Mouse (Mus musculus): ENCODE measurements around the gene 4833423E24Rik. TPM values are rescaled to one million over a fixed set of nuclear protein-coding genes. Genes with fewer than 3 reads are reported as not detected.

The 4833423E24Rik gene
- not detected in 2 replicates for polyA plus RNA-seq (2015; fragmentation: Nextera tagmentation; extraction: Ambion mirVana)

DNA sequence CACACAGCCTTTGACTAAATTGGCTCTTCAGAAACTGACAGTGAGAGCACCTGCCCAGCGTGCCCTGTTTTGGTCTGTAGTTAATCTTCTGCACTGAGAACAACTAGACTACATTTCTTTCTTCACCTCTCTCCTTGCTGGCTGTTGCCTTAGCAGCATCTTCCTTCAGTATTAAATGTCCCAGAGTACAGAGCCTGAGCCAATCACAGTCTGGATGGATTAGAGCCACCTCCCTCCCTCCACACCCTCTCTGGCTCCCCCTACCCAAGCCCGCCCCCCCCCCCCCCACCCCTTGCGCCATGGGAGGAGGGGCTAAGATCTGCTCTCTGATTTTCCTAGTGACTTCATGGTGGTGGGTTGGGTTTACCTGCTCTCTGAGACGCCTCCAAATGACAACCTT, at the start of gene 4833423E24Rik:
Gene 4833423E24Rik, minus strand, starts transcription at position 146 of the 400 bp plus-strand sequence.
- no peaks in the 10 kb centered on the region for H3K4me1 ChIP-seq (replicated peaks)
- no peaks in the 10 kb centered on the region for H3K9me3 ChIP-seq
- H3K9ac ChIP-seq: no peak within 1 kb of the TSS
- no peak within 1 kb of the TSS for H3K4me2 ChIP-seq
- no peak within 1 kb of the TSS for H3K27ac ChIP-seq
- H3K27me3 ChIP-seq: no peaks in the 10 kb centered on the region
- 34% methylated on average over 4 of the region's 4 CpGs for WGBS
- no peaks in the 10 kb centered on the region for H3K36me3 ChIP-seq
- no peak within 1 kb of the TSS for H3K4me3 ChIP-seq
- ATAC-seq (ENCODE audit: low FRiP score): no peak

DNA sequence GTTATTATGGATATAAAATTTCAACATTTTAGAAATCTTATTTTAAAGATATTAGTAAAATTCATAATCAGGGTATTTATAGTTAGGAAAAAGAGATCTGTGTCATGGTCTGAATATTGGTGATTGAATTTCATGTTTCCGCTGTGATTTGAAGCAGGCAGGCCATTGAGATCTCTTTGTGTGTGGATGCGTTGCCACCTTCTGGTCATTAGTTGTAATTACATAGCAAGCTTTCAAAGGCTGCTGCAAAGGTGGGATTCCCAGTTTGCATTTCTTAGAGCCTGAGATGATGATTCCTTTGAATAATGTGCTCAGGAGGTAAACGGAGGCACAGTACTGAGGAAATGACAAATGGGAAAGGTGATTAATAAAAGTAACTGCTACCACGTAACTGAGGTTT, 42.4 kb upstream of the 4833423E24Rik start:
- Histone ChIP-seq H3K27ac (no peak overlapping the region), H3K4me2 (no peak overlapping the region), H3K9ac (no peak overlapping the region), H3K4me3 (no peak overlapping the region), H3K36me3 (no peaks in the 10 kb centered on the region), H3K27me3 (no peaks in the 10 kb centered on the region), H3K9me3 (no peaks in the 10 kb centered on the region), H3K4me1 (replicated peaks) (no peaks in the 10 kb centered on the region)
- WGBS: 23% methylated on average over 4 of the region's 4 CpGs
- peak; percentile 66; the same call in 1 of the 2 replicates for ATAC-seq (ENCODE audit: low FRiP score)

GRCm38 (mm10) chr2:85560226-85560625, 41.4 kb upstream of the 4833423E24Rik start:
- no peaks in the 10 kb centered on the region for H3K27me3 ChIP-seq
- no peak overlapping the region for H3K4me3 ChIP-seq
- H3K27ac ChIP-seq: no peak overlapping the region
- no peaks in the 10 kb centered on the region for H3K9me3 ChIP-seq
- H3K36me3 ChIP-seq: no peaks in the 10 kb centered on the region
- no peak for ATAC-seq (ENCODE audit: low FRiP score)
- no peaks in the 10 kb centered on the region for H3K4me1 ChIP-seq (replicated peaks)
- no peak overlapping the region for H3K9ac ChIP-seq
- no peak overlapping the region for H3K4me2 ChIP-seq
- 82% methylated on average over 4 of the region's 4 CpGs for WGBS

GRCm38 (mm10) chr2:85554806-85555205, 36.0 kb upstream of the 4833423E24Rik start:
- ATAC-seq (ENCODE audit: low FRiP score): no peak
- WGBS: 64% methylated on average over 1 of the region's 1 CpGs
- H3K4me1 ChIP-seq (replicated peaks): no peaks in the 10 kb centered on the region

DNA sequence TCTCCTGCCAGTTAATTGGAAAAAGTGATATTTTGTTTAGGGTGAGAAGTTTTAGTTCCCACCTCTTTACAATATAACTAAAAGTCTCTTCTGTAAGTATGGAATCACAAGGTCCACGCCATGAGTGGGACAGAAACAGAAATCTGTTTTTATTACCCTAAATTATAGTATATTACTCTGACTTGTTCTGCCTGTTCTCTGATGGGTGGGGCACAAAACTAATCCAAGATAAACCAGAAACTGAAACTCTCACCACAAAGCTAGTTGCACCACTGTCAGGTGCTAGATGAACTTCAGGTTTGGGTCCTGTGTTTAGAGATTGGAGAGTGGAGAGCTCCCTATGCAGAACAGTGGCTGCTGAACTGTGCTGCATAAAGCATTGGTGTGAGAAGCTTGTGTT, 15.1 kb upstream of the 4833423E24Rik start:
- no peaks in the 10 kb centered on the region for H3K9me3 ChIP-seq
- H3K27me3 ChIP-seq: no peaks in the 10 kb centered on the region
- no peak overlapping the region for H3K27ac ChIP-seq
- H3K4me1 ChIP-seq (replicated peaks): no peaks in the 10 kb centered on the region
- no peaks in the 10 kb centered on the region for H3K36me3 ChIP-seq
- ATAC-seq (ENCODE audit: low FRiP score): no peak
- no peak overlapping the region for H3K9ac ChIP-seq
- no peak overlapping the region for H3K4me2 ChIP-seq
- H3K4me3 ChIP-seq: no peak overlapping the region
- WGBS: 100% methylated on average over 1 of the region's 1 CpGs

More at GRCm38 (mm10) chr2:85554806-85555205, 36.0 kb upstream of the 4833423E24Rik start:
- no peaks in the 10 kb centered on the region for H3K36me3 ChIP-seq
- no peak overlapping the region for H3K9ac ChIP-seq
- no peaks in the 10 kb centered on the region for H3K27me3 ChIP-seq
- H3K4me2 ChIP-seq: no peak overlapping the region
- H3K4me3 ChIP-seq: no peak overlapping the region
- no peak overlapping the region for H3K27ac ChIP-seq
- H3K9me3 ChIP-seq: no peaks in the 10 kb centered on the region

DNA sequence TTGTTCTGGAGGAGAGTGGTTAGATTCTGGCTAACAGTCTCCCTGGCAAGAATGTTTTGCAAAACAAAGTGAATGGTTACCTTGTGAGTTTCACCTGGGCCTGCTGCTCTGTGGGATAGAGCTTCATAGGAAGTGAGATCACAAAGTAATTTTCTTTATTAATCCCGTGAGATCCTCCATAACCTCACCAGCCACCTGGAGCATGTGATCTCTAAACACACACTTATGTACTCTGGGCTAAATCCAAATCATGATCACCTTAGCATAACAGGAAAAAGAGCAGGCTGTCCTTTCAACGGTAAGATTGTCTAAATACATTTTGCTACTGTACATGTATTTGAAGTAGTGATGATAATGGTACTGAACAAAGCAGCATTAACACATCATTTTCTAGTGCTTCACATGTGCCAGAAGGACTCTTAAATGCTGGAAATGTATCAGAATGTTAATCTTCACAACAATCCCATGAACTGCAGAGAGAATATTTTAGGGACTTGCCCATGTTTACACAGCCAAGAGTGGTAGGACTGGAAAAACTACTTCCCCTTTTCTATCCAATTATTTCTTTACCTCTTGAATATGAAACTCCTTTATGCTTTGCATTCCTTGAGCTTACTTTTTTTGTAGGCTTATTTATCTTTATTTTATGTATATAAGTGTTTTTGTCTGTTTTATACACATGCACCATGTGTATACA, 13.4 kb upstream of the 4833423E24Rik start:
- Histone ChIP-seq H3K27ac (no peak overlapping the region), H3K4me1 (replicated peaks) (no peaks in the 10 kb centered on the region), H3K4me2 (no peak overlapping the region), H3K9me3 (no peaks in the 10 kb centered on the region), H3K9ac (no peak overlapping the region), H3K27me3 (no peaks in the 10 kb centered on the region), H3K4me3 (no peak overlapping the region), H3K36me3 (no peaks in the 10 kb centered on the region)
- 81% methylated on average over 2 of the region's 2 CpGs for WGBS
- ATAC-seq (ENCODE audit: low FRiP score): no peak

DNA sequence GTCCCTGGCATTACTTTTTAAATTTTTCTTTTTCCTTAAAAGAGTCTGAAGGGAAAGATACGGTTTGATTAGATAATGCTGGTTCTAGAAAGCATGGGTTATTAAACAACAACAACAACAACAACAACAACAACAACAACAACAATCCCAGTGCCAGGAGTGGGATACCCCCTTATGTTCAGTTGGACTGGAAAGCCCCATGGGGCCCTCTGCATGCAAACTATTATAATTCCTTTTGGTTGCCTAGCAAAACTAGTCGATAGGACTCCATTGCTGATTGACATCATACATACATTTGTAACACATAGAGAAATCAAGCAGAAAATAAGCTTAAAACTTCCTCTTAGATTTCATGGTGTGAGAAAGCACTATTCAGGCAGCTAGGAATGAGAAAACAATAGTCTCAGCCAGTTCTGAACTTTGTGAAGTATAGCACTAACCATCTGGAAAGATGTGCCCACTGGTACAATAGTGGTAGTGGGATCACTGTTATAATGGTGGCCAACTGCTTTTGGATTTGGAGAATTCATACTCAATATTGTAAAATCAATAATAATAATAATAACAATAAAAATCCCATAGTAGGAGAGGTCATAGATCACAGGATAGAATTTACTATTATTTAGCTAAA, 4.2 kb upstream of the 4833423E24Rik start:
- Histone ChIP-seq H3K9ac (no peak overlapping the region), H3K27ac (no peak overlapping the region), H3K9me3 (no peaks in the 10 kb centered on the region), H3K4me3 (no peak overlapping the region), H3K4me1 (replicated peaks) (no peaks in the 10 kb centered on the region), H3K27me3 (no peaks in the 10 kb centered on the region), H3K4me2 (no peak overlapping the region), H3K36me3 (no peaks in the 10 kb centered on the region)
- 54% methylated on average over 2 of the region's 2 CpGs for WGBS
- ATAC-seq (ENCODE audit: low FRiP score): no peak

GRCm38 (mm10) chr2:85518292-85518691, 532 bp downstream of the 4833423E24Rik start:
- no peak overlapping the region for H3K9ac ChIP-seq
- no peak overlapping the region for H3K4me3 ChIP-seq
- no peaks in the 10 kb centered on the region for H3K36me3 ChIP-seq
- H3K27ac ChIP-seq: no peak overlapping the region
- H3K27me3 ChIP-seq: no peaks in the 10 kb centered on the region
- WGBS: 91% methylated on average over 10 of the region's 10 CpGs
- no peaks in the 10 kb centered on the region for H3K4me1 ChIP-seq (replicated peaks)
- ATAC-seq (ENCODE audit: low FRiP score): no peak
- H3K4me2 ChIP-seq: no peak overlapping the region
- no peaks in the 10 kb centered on the region for H3K9me3 ChIP-seq

GRCm38 (mm10) chr2:85510376-85510775, 8.4 kb downstream of the 4833423E24Rik start:
- no peaks in the 10 kb centered on the region for H3K36me3 ChIP-seq
- no peak for ATAC-seq (ENCODE audit: low FRiP score)
- 84% methylated on average over 3 of the region's 3 CpGs for WGBS
- no peak overlapping the region for H3K9ac ChIP-seq
- no peaks in the 10 kb centered on the region for H3K4me1 ChIP-seq (replicated peaks)
- H3K27me3 ChIP-seq: no peaks in the 10 kb centered on the region
- no peak overlapping the region for H3K4me2 ChIP-seq
- no peak overlapping the region for H3K4me3 ChIP-seq
- H3K9me3 ChIP-seq: no peaks in the 10 kb centered on the region
- no peak overlapping the region for H3K27ac ChIP-seq

GRCm38 (mm10) chr2:85490396-85490795, 28.4 kb downstream of the 4833423E24Rik start:
- no peak overlapping the region for H3K27ac ChIP-seq
- no peak overlapping the region for H3K4me3 ChIP-seq
- no peak overlapping the region for H3K4me2 ChIP-seq
- no peaks in the 10 kb centered on the region for H3K27me3 ChIP-seq
- WGBS: 82% methylated on average over 5 of the region's 5 CpGs
- no peak for ATAC-seq (ENCODE audit: low FRiP score)
- H3K9me3 ChIP-seq: no peaks in the 10 kb centered on the region
- H3K4me1 ChIP-seq (replicated peaks): no peaks in the 10 kb centered on the region
- H3K36me3 ChIP-seq: no peaks in the 10 kb centered on the region
- H3K9ac ChIP-seq: no peak overlapping the region

GRCm38 (mm10) chr2:85466801-85467325, 52.0 kb downstream of the 4833423E24Rik start:
- H3K27ac ChIP-seq: no peak overlapping the region
- H3K9ac ChIP-seq: no peak overlapping the region
- no peaks in the 10 kb centered on the region for H3K4me1 ChIP-seq (replicated peaks)
- H3K4me2 ChIP-seq: no peak overlapping the region
- 93% methylated on average over 3 of the region's 3 CpGs for WGBS
- H3K9me3 ChIP-seq: no peaks in the 10 kb centered on the region
- no peaks in the 10 kb centered on the region for H3K27me3 ChIP-seq
- H3K4me3 ChIP-seq: no peak overlapping the region
- no peaks in the 10 kb centered on the region for H3K36me3 ChIP-seq
- no peak for ATAC-seq (ENCODE audit: low FRiP score)

DNA sequence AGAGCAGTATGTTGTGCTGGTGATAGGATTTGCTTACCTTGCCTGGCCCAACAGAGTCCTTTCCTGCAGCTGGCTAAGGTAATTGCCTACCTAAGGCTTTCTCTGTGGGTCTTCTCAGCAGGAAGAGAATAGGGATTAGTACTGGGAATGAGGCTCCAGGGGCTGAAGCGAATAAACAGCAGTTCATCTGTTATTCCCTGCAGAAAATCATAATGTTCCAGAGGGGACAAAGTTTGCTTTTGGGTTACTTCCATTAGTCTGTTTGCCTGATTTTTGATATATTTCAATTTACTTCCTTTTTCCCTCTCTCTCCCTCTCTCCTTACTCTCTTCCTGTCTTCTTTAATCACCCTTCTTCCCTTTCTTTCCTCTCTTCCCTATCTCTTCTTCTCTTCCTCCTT, 75.3 kb downstream of the 4833423E24Rik start, which contains the start of gene Olfr995:
Gene Olfr995, minus strand, starts transcription at position 101 of the 400 bp plus-strand sequence.
- no peak for ATAC-seq (ENCODE audit: low FRiP score)
- no peak within 1 kb of the TSS for H3K9ac ChIP-seq
- no peak within 1 kb of the TSS for H3K4me3 ChIP-seq
- no peaks in the 10 kb centered on the region for H3K9me3 ChIP-seq
- no peak within 1 kb of the TSS for H3K27ac ChIP-seq
- no peaks in the 10 kb centered on the region for H3K4me1 ChIP-seq (replicated peaks)
- no peak within 1 kb of the TSS for H3K4me2 ChIP-seq
- H3K27me3 ChIP-seq: no peaks in the 10 kb centered on the region
- no peaks in the 10 kb centered on the region for H3K36me3 ChIP-seq
- WGBS: 12% methylated on average over 1 of the region's 1 CpGs

GRCm38 (mm10) chr2:85442546-85442945, 76.3 kb downstream of the 4833423E24Rik start:
- H3K36me3 ChIP-seq: no peaks in the 10 kb centered on the region
- H3K4me1 ChIP-seq (replicated peaks): no peaks in the 10 kb centered on the region
- no peaks in the 10 kb centered on the region for H3K9me3 ChIP-seq
- H3K4me2 ChIP-seq: no peak overlapping the region
- H3K9ac ChIP-seq: no peak overlapping the region
- no peak for ATAC-seq (ENCODE audit: low FRiP score)
- H3K27ac ChIP-seq: no peak overlapping the region
- H3K4me3 ChIP-seq: no peak overlapping the region
- no peaks in the 10 kb centered on the region for H3K27me3 ChIP-seq
